Mouse (Mus musculus) fat pad, adult 2 months (tissue): Measurements from ENCODE around the gene Adssl1.

ENCODE experiments used
- DNase-seq: peaks from one replicate; pipeline ENCODE4 v3.0.0-alpha.2; 2011; ENCODE audit warnings: low read depth, low spot score; ENCODE audit errors: extremely low read depth

Adssl1 gene

GRCm38 (mm10) chr12:112653157-112653824 is 33.4 kb downstream of the Adssl1 start:
- DNase-seq: no peak

GRCm38 (mm10) chr12:112654076-112654475 is 34.2 kb downstream of the Adssl1 start:
- DNase-seq: no peak

GRCm38 (mm10) chr12:112658619-112659018 is 38.8 kb downstream of the Adssl1 start:
- DNase-seq: no peak

GRCm38 (mm10) chr12:112659109-112659508 is 39.3 kb downstream of the Adssl1 start:
- DNase-seq: no peak

- DNase-seq: no peak
These were observed 40.9 kb downstream of the Adssl1 start for GRCm38 (mm10) chr12:112660576-112661326.

- no peak for DNase-seq
These were observed 41.4 kb downstream of the Adssl1 start for GRCm38 (mm10) chr12:112661327-112661605.

GRCm38 (mm10) chr12:112661851-112662250 is 42.0 kb downstream of the Adssl1 start:
- no peak for DNase-seq

- no peak for DNase-seq
These were observed 43.5 kb downstream of the Adssl1 start for GRCm38 (mm10) chr12:112663303-112663702.

- DNase-seq: no peak
These were observed 43.9 kb downstream of the Adssl1 start for GRCm38 (mm10) chr12:112663716-112664115.

- DNase-seq: no peak
These were observed 44.3 kb downstream of the Adssl1 start for GRCm38 (mm10) chr12:112664124-112664523.

- no peak for DNase-seq
These were observed 44.8 kb downstream of the Adssl1 start for GRCm38 (mm10) chr12:112664656-112665055.

GRCm38 (mm10) chr12:112665445-112665844 is 45.6 kb downstream of the Adssl1 start:
- DNase-seq: no peak

GRCm38 (mm10) chr12:112665881-112666544 is 46.2 kb downstream of the Adssl1 start:
- no peak for DNase-seq

- no peak for DNase-seq
These were observed 47.9 kb downstream of the Adssl1 start for GRCm38 (mm10) chr12:112667619-112668297.

GRCm38 (mm10) chr12:112670718-112671393 is 51.0 kb downstream of the Adssl1 start:
- no peak for DNase-seq

GRCm38 (mm10) chr12:112671891-112672290 is 52.0 kb downstream of the Adssl1 start:
- no peak for DNase-seq

GRCm38 (mm10) chr12:112672744-112673575 is 53.1 kb downstream of the Adssl1 start:
- no peak for DNase-seq

GRCm38 (mm10) chr12:112673576-112674091 is 53.8 kb downstream of the Adssl1 start:
- DNase-seq: no peak

- no peak for DNase-seq
These were observed 54.5 kb downstream of the Adssl1 start, which contains the start of gene Akt1 for GRCm38 (mm10) chr12:112674132-112675011. Gene Akt1, minus strand, starts transcription at chr12:112674884.
